Mouse (Mus musculus) kidney, embryonic 16.5 days (tissue): Measurements from ENCODE around the gene Gbp6. TPM values are rescaled to one million over a fixed set of nuclear protein-coding genes. Genes with fewer than 3 reads are reported as not detected.
A peak's percentile ranks its signal among the peaks of the same experiment; 100 is the strongest.
"Not testable (repeated sequence)": the region's sequence is repeated elsewhere in the genome, so short reads cannot be mapped to it uniquely, and the experiment has no call there.

Source experiments
- ATAC-seq: fragments of 200-750 bp; cut with Nextera tagmentation; 2 replicates; pipeline ENCODE4 v1.8.0; 2017; ENCODE audit warnings: moderate TSS enrichment; ENCODE audit not compliant: low FRiP score, low TSS enrichment
- H3K27ac ChIP-seq: fragments of 300-500 bp; sonication (generic); 2 replicates; pipeline ENCODE4 v1.5.1; 2014; ENCODE audit warnings: low read length
- H3K27me3 ChIP-seq: fragments of 300-500 bp; sonication (generic); 2 replicates; pipeline ENCODE4 v1.6.1; 2014; ENCODE audit warnings: low read length, control low read depth, mixed read lengths; ENCODE audit not compliant: insufficient read depth
- H3K36me3 ChIP-seq: fragments of 300-500 bp; sonication (generic); 2 replicates; pipeline ENCODE4 v1.6.1; 2014; ENCODE audit warnings: low read length, control low read depth, mixed read lengths; ENCODE audit not compliant: insufficient read depth
- H3K4me1 ChIP-seq: fragments of 300-500 bp; sonication (generic); 2 replicates; pipeline ENCODE4 v1.6.1; 2014; ENCODE audit warnings: low read length, control low read depth, mixed read lengths; ENCODE audit not compliant: insufficient read depth
- H3K4me2 ChIP-seq: fragments of 300-500 bp; sonication (generic); replicated peaks from 2 replicates; pipeline ENCODE4 v1.6.1; 2014; ENCODE audit warnings: low read depth, low read length
- H3K4me3 ChIP-seq: fragments of 300-500 bp; sonication (generic); 2 replicates; pipeline ENCODE4 v1.5.1; 2014; ENCODE audit warnings: mild to moderate bottlenecking, low read length
- H3K9ac ChIP-seq: fragments of 300-500 bp; sonication (generic); replicated peaks from 2 replicates; pipeline ENCODE4 v1.6.1; 2014; ENCODE audit warnings: low read length
- H3K9me3 ChIP-seq: fragments of 300-500 bp; sonication (generic); 2 replicates; pipeline ENCODE4 v1.6.1; 2016; ENCODE audit warnings: low read length, control low read depth
- WGBS: fragments of 180-500 bp; shearing (Covaris S2); extraction: QIAGEN DNeasy Blood & Tissue Kit; methylation state at CpG from one replicate; pipeline ENCODE4 v1.1.7; 2014; 5-methylcytosine and 5-hydroxymethylcytosine counted together
- polyA plus RNA-seq: library from polyadenylated mRNA; unstranded; fragments of >200 nt; fragmentation: Nextera tagmentation; extraction: Ambion mirVana; gene quantifications from 2 replicates; pipeline ENCODE4 v1.2.1, GENCODE M21; 2015

Gene Gbp6
- polyA plus RNA-seq, 1 experiment from 2014 or later: 0.86 TPM

DNA sequence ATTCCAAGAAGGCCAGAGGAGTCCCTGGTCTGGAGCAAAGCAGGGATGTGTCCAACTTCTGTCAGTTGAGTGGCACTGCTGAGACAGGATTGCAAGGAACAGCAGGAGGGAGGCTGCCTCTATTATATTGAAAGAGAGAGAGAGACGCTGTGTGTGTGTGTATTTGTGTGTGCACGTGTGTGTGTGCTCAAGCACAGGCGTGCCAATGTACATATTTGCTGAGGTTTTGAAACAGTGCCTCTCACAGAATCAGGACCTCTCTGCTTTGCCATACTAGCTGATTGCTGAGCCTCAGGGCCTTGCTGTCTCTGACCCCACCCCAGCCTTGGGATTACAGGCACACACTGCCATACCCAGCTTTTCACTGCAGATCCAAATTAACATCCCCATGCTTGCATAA lies 2.2 kb upstream of the Gbp6 start:
- Histone ChIP-seq H3K27me3 (no peaks in the 10 kb centered on the region), H3K4me3 (no peak overlapping the region), H3K4me1 (no peaks in the 10 kb centered on the region), H3K9ac (no peak overlapping the region), H3K9me3 (no peaks in the 10 kb centered on the region), H3K27ac (no peak overlapping the region), H3K36me3 (no peaks in the 10 kb centered on the region), H3K4me2 (no peak overlapping the region)
- no peak for ATAC-seq
- 89% methylated on average over 3 of the region's 3 CpGs for WGBS

- Histone ChIP-seq H3K9ac (no peak overlapping the region), H3K4me2 (no peak overlapping the region), H3K4me1 (no peaks in the 10 kb centered on the region), H3K27ac (no peak overlapping the region), H3K36me3 (no peaks in the 10 kb centered on the region), H3K9me3 (no peaks in the 10 kb centered on the region), H3K4me3 (no peak overlapping the region), H3K27me3 (no peaks in the 10 kb centered on the region)
- WGBS: 96% methylated on average over 1 of the region's 1 CpGs
- no peak for ATAC-seq
Observed at GRCm38 (mm10) chr5:105292492-105292891, 1.0 kb downstream of the Gbp6 start.

GRCm38 (mm10) chr5:105290921-105291320 lies 2.6 kb downstream of the Gbp6 start:
- H3K27me3 ChIP-seq, H3K4me3 ChIP-seq, H3K9me3 ChIP-seq, ATAC-seq, H3K4me2 ChIP-seq, H3K9ac ChIP-seq, H3K27ac ChIP-seq, H3K36me3 ChIP-seq, H3K4me1 ChIP-seq: not testable (repeated sequence)
- 86% methylated on average over 3 of the region's 3 CpGs for WGBS

- H3K4me3 ChIP-seq, H3K9ac ChIP-seq, H3K9me3 ChIP-seq, H3K36me3 ChIP-seq, H3K4me2 ChIP-seq, H3K4me1 ChIP-seq, ATAC-seq, H3K27me3 ChIP-seq, H3K27ac ChIP-seq: not testable (repeated sequence)
- no CpG with 5 or more reads among the region's 3 CpGs for WGBS
Observed at GRCm38 (mm10) chr5:105260673-105261072, 32.8 kb downstream of the Gbp6 start.

DNA sequence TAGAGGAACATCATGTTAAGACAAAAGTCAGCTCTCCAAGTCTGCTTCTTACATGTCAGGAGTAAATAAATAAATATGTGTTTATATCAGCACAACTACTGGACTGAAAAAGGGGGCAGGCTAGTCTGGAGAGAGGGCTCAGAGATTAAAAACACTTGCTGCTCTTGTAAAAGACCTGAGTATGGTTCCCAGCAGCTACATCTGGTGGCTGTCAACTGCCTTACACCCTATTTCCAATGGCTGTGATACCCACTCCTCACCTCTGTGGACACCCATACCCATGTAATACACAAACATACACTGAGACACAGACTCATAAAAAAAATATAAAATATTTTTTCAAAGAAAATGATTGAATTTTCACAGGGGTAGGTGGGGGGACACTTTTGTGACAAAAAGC lies 41.0 kb downstream of the Gbp6 start:
- Histone ChIP-seq H3K27ac (no peak overlapping the region), H3K27me3 (no peaks in the 10 kb centered on the region), H3K9ac (no peak overlapping the region), H3K9me3 (no peaks in the 10 kb centered on the region), H3K36me3 (no peaks in the 10 kb centered on the region), H3K4me3 (no peak overlapping the region), H3K4me2 (no peak overlapping the region), H3K4me1 (no peaks in the 10 kb centered on the region)
- no peak for ATAC-seq

DNA sequence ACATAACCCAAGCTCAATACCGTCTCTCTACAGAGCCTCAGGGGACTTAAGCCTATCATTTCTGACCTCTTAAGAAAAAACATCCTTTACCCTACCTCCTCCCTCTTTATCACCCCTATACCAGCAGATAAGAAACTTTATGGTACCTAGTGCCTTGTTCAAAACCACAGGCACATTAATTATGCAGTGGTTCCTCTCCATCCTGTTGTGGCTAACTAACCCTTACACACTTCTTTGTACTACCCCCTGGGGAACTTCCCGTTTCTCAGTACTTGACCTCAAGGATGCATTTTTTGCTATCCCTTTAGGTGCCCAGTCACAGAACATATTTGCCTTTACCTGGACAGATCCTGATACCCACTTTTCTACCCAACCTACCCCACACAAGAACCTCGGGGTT lies 48.8 kb downstream of the Gbp6 start:
- not testable (repeated sequence) for H3K4me2 ChIP-seq, H3K36me3 ChIP-seq, H3K4me3 ChIP-seq, H3K27ac ChIP-seq, H3K9me3 ChIP-seq, H3K9ac ChIP-seq, H3K4me1 ChIP-seq, H3K27me3 ChIP-seq, ATAC-seq
- WGBS: 88% methylated on average over 3 of the region's 3 CpGs

DNA sequence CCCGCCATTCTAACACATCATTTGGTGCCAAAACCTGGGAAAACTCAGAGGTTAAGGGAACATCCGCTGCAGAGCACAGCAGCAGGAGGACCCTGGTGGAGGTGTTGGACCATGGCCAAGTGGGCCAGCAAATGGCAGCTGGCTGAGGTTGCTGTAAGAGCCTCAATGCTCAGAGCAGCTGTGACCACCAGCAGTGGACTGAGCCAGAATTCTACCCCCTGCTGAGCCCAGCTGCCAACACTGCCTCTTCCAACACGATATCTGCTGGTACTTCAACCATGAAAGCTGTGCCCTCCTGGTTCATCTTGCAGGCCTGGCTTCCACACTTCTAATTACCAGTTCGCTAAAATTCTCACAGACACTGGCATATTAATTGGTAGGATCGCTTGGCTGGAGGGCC lies 52.5 kb downstream of the Gbp6 start:
- not testable (repeated sequence) for H3K9ac ChIP-seq, H3K4me3 ChIP-seq, H3K9me3 ChIP-seq, H3K4me2 ChIP-seq, H3K36me3 ChIP-seq, H3K27ac ChIP-seq, H3K27me3 ChIP-seq, H3K4me1 ChIP-seq, ATAC-seq
- 71% methylated on average over 5 of the region's 5 CpGs for WGBS

DNA sequence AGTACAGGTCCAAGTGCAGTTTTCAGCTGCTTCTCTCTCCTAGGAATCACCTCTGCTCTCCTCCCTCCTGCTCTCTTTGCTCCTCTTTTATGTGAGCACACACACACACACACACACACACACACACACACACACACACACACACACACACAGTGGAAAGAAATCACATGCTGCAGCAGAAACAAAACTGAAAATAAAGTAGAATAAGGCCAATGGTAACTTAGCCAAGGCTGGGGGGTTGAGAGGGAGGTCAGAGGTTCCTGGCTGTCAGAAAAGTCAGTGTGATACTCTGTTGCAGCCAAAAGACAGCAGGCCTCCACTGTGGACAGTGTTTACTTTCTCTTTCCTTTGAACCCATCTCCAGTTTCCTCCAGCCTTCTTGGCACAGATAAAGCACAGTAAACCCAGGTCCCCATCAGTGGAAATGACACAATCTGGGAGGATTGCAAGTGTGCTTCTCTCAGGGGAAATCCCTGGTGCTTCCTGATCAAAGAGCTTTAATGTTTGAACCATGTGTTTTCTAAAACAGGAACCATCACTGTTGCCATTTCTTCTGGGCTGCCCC lies 53.9 kb downstream of the Gbp6 start, which contains the start of gene Gbp10:
Gene Gbp10, minus strand, starts transcription at position 51 of the 565 bp plus-strand sequence.
- not testable (repeated sequence) for H3K4me2 ChIP-seq, H3K27me3 ChIP-seq, H3K9ac ChIP-seq, H3K9me3 ChIP-seq, H3K4me3 ChIP-seq, H3K27ac ChIP-seq, H3K36me3 ChIP-seq, H3K4me1 ChIP-seq
- peak; percentile 54; the same call in 1 of the 2 replicates for ATAC-seq

DNA sequence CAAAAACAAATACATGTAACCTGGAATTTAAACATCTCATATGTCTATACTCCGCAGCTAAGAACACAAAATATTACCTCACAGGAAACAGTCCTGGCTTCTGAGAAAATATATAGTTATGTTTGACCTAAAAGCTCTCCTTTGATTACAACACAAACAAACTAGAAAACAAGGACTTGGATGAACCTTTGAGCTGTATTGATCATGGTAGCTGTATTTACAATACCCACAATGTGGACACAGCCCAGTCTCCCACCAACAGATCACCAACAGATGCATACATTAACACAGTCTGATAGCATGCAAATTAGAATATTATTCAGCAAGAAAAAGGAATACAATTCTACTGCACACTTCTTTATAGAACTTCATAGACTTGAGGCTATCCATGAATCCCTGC lies 55.1 kb downstream of the Gbp6 start:
- H3K4me3 ChIP-seq, H3K9me3 ChIP-seq, H3K4me1 ChIP-seq, H3K27me3 ChIP-seq, H3K9ac ChIP-seq, H3K27ac ChIP-seq, H3K36me3 ChIP-seq, H3K4me2 ChIP-seq, ATAC-seq: not testable (repeated sequence)
- WGBS: 59% methylated on average over 1 of the region's 1 CpGs

- H3K27ac ChIP-seq: not testable (repeated sequence)
- 88% methylated on average over 3 of the region's 3 CpGs for WGBS
Observed at GRCm38 (mm10) chr5:105236040-105236439, 57.5 kb downstream of the Gbp6 start.

More at GRCm38 (mm10) chr5:105236040-105236439, 57.5 kb downstream of the Gbp6 start:
- not testable (repeated sequence) for H3K27me3 ChIP-seq, H3K9ac ChIP-seq, H3K4me2 ChIP-seq, H3K4me3 ChIP-seq, ATAC-seq, H3K4me1 ChIP-seq, H3K36me3 ChIP-seq, H3K9me3 ChIP-seq
